ENCODE assay signal across 20 mouse cellular contexts in genomic region chr11:49194771-49195170, GRCm38 (mm10). TPM values are rescaled to one million over a fixed set of nuclear protein-coding genes. Genes with fewer than 3 reads are reported as not detected.
"Had no signal": no experiment of that assay in that cellular context is flagged by ENCODE, and none has a peak within 500 bp of the region (broad histone marks: within the 10 kb centered on the region; RNA-seq: fewer than 3 reads in every experiment).

No protein-coding gene starts in this region.

RNA-seq across cellular contexts. Expression of gene Btnl9, which starts 7.8 kb away (rescaled TPM):
- total RNA-seq: midbrain, postnatal 0 days had no signal
- polyA plus RNA-seq: midbrain, embryonic 11.5 days; midbrain, embryonic 13.5 days had no signal

RNA-seq across cellular contexts. Expression of gene Olfr1394, which starts 40.6 kb away (rescaled TPM):
- total RNA-seq: megakaryocyte progenitor cell, adult 5-6 weeks; midbrain, postnatal 0 days; monocyte, adult 5-6 weeks; neutrophil, adult 5-6 weeks had no signal
- polyA plus RNA-seq: liver, postnatal 0 days; lung, adult 2 months; lung, embryonic 15.5 days; lung, postnatal 0 days; macrophage; midbrain, embryonic 11.5 days; midbrain, embryonic 13.5 days; midbrain, embryonic 15.5 days; midbrain, postnatal 0 days; neural tube, embryonic 12.5 days; neural tube, embryonic 14.5 days; spleen, adult 2 months; stomach, embryonic 15.5 days; stomach, postnatal 0 days; testis, adult 2 months; thymus, adult 2 months; urinary bladder, adult 2 months had no signal

RNA-seq across cellular contexts. Expression of gene Olfr1395, which starts 52.7 kb away (rescaled TPM):
- total RNA-seq: megakaryocyte progenitor cell, adult 5-6 weeks; midbrain, postnatal 0 days; monocyte, adult 5-6 weeks; neutrophil, adult 5-6 weeks had no signal
- polyA plus RNA-seq: liver, postnatal 0 days; lung, adult 2 months; lung, embryonic 15.5 days; lung, postnatal 0 days; macrophage; midbrain, embryonic 11.5 days; midbrain, embryonic 13.5 days; midbrain, embryonic 15.5 days; midbrain, postnatal 0 days; neural tube, embryonic 12.5 days; neural tube, embryonic 14.5 days; spleen, adult 2 months; stomach, embryonic 15.5 days; stomach, postnatal 0 days; testis, adult 2 months; thymus, adult 2 months; urinary bladder, adult 2 months had no signal
